Mouse (Mus musculus): ENCODE results near the gene Fam72a. TPM values are rescaled to one million over a fixed set of nuclear protein-coding genes. Genes with fewer than 3 reads are reported as not detected.
A peak's percentile ranks its signal among the peaks of the same experiment; 100 is the strongest.
"Not testable (repeated sequence)": the region's sequence is repeated elsewhere in the genome, so short reads cannot be mapped to it uniquely, and the experiment has no call there.

Gene Fam72a
- total RNA-seq, 2 experiments from 2014 or later = 1.4 TPM

DNA sequence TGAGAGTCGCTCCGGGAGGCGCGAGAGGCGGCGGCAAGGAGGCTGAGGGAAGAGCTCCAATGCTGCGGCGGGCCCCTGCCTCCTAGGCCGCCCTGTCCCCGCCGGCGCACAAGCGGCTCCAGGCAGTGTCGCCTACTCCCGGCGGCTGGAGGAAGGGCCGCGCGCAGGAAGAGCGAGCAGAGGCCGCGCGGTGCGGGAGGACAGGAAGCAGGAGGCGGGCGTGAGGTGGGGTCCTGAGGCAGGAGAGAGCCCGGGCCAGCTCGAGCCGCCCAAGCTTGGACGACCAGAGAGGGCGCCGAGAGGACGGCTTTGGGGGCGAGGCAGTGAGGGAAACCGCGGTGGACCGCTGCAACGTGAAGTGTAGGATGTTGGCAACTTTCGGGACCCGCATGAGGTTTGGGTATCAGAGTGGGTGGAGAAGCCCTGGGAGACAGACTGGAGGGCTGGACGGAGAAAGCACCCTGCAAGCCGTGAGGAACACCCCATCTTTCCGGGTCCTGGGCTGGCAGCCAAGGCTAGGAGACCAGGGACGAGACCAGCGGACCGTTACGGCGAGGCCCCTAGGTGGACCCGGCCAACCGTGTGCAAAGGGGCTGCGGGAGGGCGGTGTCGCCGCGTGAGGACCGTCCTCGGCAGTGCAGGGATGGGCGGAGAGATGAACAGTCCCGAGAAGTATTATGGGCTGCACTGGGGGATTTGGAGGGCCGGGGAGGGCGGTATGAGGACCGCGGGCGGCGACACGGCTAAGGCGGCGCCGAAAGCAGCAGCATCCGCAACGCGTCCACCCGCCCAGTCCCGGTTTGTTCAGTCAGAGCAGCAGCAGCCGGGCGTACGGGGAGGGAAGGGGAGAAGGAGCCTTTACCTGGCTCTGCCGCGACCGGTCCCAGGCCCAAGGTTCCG is 1.1 kb upstream of the Fam72a start:
- DNase-seq = peak in 1 of 2 experiments; percentile 71

DNA sequence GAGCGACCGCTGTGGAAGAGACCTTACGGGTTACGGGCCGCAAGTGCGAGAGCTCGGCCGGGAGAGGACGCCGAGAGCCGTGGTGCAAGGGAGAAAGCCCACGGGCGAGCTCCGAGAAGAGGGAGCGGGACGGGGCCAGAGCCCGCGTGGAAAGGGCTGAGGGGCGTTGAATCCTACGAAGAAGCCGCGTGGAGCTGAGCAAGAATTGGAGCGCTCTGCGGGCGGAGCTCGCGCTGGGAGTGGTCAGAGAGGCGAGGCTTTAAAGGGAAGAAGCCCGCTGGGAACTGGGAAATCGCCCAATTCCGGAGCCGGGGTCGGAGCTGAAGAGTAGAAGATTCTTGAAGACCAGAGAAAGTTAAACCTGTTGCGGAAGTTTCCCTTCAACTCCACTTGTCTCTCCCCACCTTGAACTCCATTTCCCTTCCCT is 391 bp downstream of the Fam72a start:
- DNase-seq = peak in 1 of 2 experiments; percentile 24

DNA sequence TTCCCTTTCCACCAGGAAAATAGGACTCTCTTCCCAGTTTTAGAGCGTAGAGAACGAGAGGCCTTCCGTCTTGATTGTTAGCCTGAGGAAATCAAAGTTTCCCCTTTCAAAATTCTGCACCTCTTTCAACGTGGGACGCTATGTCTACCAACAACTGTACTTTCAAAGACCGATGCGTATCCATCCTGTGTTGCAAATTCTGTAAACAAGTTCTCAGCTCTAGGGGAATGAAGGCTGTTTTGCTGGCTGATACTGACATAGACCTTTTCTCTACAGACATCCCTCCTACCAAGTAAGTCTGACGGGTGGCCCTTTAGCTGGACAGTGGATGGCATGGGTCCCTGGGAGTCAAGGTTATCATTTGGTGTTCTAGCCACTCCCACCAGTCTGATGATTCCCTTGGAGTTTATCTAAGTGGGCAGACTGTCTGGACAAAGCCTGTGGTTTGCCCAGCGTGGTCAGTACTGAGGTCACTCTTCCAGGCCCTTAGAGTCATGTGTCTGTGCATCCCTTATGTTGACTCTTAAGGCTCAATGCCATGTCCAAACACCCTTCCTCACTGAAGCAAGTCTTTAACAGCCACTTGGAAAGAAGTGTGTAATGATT is 961 bp downstream of the Fam72a start:
- no peak for DNase-seq

DNA sequence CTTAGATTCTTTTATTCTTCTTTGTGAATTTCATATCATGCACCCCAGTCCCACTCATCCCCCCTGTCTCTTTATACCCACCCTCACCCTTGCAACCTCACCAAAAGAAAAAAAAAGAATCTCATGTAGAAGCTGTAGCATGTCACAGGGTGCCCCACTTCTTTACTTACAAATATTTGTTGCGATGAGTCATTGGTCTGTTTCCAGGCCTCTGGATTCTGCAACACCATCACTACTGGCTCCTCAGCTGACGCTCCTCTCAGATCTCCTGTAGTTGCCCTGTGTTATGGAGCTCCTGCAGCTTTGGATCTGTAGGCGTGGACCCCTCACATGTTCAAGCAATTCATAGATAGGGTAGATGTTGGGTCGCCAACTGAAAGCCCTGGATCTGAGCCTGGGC is 12.1 kb downstream of the Fam72a start:
- DNase-seq = no peak

DNA sequence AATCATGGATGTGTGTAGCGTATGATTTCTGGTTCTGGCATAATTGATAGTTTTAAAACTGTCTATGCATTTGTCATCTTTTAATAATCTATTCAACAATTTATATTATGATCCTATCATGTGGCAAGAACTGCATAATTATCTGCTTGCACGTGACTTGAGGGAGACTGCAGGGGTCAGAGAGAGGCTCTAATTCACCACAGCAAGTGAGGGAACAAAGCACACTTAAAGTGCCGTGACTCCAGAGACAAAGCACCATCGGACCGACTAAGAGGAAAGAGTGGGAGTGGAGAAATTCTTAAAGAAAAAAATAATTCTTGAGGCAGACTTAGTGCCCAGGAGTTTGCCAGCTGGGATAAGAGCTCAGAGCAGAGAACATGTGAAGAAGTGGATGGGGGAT is 13.1 kb downstream of the Fam72a start:
- DNase-seq = no peak

DNA sequence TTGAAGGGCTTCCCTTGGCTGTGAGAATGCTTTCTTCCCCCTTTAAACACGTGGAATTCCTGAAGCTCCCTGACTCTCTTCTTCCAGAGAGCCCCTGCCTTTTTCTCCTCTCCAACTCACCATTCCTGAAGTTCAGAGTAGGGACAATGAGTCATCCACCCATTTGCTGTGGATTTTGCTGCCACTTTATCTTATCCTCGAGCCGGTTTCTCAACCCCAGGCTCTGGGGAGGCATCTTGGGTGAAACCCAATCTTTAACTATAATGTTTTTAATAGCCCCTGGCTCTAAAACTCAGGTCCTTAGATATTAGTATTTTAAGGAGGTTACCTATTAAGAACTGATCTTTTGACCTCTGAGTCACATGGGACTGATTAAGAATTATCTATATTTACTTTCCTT is 13.7 kb downstream of the Fam72a start:
- DNase-seq = no peak

DNA sequence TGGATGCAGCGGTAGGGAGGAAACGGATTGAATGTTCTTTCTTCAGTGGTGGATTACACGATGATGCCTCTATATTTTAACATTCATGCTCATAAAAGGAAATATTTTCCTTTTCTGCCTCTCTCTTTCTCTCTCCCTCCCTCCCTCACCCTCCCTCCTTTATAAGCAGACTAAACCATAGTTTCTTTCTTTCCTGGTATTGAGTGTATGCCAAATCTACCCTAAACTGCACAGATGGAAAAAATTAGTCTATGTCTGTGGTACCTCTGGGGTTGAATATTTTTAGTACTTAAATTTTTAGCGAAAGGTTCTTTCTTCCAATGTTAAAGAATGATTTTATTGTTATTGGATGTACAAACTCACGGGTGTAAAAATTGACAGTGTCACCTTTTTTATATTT is 14.2 kb downstream of the Fam72a start:
- DNase-seq = no peak

DNA sequence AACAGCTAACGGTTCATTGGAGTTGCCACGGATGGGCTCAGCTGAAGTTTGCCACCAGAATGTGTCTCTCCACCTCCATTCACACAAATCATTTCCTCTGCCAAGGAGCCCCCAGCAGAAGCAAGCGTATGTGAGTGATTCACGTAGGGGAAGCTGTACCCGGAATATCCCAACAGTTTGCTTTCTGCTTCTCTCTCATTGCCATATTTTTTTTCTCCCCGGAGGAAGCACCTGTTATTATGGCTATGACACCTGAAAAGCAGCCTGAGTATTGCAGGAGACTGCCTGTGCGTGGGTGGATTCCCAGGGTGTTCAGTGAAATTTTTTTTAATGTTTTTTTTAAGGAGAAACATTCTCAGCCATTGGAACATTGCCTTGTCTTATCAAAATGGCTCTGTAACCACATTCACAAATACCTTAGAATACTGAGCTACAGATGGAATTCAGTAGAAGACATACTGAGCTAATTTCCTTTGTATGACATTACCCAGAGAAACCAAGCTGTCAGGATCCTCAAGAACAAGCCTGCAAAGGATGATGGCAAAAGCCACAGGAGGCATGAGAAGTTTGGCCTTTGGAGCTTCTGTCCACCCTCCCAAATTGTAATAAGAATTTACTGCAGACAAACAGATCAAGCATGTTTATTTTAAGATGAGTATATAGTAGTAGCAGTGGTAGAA is 16.3 kb downstream of the Fam72a start:
- DNase-seq = peak in 1 of 2 experiments; percentile 32

DNA sequence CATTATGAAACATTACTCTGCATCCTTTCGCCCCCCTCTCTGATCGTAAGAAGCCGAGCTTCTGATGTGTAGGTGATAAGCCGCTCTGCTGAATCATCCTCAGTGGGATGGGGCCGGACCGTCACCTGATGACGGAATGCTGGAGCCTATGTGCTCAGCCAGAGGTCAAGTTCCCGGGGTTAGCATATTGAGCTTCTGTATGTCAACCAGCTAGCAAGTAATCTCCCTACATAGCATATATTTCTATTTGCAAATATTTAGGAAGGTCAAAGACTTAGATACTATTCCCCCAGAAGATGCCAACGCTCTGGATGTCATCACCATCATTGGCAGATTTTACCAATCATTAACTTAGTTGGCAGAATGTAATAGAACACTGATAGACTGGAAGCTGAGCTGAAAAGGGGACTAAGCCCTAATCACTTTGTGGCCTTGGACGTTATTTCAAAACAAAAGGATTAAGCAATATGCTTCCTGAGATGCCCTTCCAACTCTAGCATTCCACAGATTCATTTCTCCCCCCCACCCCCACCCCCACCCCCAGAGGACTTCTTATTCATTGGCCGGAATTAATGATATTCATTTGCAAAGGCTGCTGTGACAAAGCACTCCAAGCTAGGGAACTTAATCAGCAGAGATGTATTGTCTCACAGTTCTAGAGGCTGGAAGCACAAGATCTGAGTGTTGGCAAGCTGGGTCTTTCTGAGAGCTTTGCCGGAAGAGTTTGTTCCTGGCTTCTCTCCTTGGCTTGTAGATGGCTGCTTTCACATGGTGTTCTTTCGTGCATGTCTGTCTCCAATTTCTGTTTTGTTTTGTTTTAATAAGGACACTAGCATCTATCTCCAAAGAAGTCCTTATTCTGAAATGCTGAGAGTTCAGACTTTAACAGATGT is 19.3 kb downstream of the Fam72a start:
- DNase-seq = no peak

DNA sequence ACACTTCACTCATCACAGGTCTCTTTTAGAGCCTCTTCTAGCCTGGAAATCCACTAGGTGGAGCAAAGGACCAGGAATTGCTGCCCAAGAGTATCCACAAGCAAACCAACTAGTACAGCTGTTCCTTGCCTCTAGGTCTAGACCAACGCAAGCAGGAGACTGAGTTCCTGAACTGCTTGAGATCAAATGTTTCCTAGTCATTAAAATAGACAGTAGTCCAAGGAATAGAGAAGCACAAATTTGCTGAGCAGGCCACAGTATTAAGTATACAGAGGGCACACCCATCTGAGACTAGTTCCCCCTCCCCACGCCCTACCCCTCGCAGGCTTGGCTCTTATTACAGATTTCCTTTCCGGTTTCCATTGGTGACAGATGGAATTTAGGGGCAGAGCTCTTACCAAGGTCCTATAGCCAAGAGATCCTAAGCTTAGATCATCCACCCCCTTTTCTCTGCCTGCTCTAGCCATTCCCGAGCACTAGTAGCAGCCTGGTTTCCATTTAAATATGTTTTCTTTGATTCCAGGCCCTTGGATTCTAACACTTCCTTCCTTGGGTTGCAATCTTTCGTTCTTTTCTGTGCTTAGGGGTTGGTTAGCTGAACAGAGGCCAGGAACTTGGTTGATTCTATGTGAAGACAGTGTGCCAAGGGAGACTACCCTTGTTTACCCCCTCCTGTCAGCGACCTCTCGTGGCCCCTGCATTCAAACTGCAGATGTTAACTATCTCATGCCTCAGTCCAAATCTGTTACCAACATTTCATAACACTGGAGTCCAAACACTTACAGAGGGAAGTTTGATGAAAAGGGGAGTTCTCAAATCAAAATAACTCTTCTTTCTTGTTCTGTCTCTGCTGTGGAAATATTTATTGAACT is 21.0 kb downstream of the Fam72a start:
- peak; percentile 17 to 48 for DNase-seq

DNA sequence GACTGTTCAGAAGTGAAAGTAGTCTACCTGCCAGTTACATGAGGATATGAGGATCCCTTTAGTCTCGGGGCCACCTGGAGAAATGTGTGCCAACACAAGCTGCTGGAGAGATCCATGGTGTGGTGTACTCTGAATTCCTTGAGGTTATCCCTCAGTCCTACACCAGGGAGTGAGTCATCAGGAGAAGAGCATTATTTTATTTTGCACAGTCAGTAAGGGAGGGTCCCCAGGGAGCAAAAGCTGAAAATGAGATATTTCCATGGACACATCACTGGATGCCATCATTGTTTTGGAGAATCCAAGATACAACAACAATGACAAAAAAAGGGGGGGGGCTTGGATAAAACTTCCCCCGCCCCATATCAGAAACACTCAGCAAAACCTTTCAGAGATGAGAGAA is 24.3 kb downstream of the Fam72a start:
- DNase-seq = no peak

DNA sequence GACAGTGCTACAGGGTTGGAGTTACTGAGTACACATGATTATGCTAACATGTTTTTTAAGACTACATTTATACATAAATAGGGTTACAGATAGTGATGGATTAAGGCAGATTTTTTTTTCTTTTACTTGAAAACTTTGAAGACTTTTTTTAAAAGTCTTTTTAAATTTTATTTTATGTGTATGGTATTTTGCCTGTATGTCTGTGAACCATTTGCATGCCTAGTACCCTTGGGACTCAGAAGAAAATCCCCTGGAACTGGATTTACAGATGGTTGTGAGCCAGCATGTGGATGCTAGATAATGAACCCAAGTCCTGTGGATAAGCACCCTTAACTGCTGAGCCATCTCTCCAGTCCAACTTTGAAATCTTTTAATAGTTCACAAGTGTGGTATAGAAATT is 25.7 kb downstream of the Fam72a start:
- DNase-seq = no peak

DNA sequence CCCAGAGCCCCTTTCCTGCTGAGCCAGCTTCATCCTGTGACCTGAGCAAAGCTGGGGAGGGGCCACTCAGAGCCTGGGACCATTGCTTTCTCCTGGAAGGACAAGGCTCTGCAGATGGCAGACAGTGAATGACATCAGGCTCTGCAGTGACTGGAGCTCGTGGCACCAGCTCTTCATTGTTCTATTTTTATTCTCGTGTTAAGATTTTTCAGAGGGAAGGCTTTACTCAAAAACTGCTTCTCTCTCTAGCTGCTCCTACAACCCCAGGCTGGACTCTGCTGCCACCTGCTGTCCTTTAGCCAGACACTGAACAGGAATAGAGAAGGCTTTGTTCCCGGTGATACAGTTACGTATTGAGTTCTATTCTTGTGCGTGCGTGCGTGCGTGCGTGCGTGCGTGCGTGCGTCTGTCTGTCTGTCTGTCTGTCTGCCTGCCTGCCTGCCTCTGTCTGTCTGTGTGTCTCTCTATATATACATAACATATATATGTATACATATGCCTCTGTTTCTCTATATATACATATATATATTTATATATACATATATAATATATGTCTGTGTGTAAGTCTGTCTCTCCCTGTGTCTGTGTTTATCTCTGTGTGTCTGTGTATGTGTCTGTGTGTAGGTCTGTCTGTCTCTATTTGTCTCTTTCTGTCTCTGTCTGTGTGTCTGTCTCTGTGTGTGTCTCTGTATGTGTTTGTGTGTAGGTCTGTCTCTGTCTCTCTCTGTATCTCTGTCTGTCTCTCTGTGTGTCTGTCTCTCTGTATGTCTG is 27.5 kb downstream of the Fam72a start:
- DNase-seq = peak; percentile 70 to 72

DNA sequence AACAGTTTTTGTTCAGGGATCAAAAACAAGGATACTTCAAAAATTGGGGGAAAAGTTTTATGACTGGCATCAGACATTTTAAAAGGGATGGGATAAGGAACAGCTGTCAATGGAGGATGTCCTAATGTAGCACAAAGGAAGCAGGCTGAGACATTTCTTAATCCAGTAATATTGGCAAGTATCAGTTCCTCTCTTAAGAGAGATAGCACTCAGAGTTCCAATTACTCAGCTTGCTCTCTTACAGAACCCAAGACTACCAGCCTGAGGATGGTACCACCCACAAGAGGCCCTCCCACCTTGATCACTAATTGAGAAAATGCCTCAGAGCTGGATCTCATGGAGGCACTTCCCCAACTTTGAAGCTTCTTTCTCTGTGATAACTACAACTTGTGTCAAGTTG is 32.8 kb downstream of the Fam72a start:
- no peak for DNase-seq

DNA sequence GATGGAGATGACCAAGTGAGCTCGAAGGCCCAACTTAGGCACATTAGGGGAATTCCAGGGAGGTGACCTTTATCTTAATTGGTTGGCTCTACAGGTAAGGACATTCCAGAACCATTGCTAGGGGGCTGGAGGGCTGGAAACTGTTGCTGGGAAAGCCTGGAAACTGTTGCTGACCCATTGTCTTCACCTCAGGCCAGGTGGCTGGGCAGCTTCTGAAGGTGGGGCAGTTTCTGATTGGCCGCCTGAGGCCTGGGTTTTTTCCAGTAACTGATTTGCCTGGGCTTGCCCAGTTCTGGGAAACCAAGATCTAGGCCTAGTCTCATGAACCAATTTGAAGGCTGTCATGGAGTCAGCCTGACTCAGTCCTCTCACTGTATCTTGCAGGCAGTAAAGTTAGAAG is 34.4 kb downstream of the Fam72a start:
- DNase-seq = no peak

DNA sequence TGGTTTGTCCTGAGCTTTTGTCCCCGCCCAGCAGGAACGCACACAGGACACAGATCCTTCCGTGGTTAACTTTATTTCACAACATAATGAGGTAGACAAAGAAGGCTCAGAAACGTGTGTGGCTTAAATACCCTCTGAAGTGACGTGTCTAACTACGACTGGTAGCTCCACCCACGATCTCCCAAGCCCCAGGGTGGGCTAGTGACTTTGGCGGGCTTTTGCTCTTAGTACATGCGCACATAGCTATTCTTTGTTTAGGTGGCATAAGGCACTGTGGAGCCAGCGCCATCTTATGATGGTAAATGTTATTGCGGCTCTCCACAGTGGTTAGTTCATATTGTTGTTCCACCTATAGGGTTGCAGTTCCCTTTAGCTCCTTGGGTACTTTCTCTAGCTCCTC is 38.4 kb downstream of the Fam72a start:
- DNase-seq = not testable (repeated sequence)

DNA sequence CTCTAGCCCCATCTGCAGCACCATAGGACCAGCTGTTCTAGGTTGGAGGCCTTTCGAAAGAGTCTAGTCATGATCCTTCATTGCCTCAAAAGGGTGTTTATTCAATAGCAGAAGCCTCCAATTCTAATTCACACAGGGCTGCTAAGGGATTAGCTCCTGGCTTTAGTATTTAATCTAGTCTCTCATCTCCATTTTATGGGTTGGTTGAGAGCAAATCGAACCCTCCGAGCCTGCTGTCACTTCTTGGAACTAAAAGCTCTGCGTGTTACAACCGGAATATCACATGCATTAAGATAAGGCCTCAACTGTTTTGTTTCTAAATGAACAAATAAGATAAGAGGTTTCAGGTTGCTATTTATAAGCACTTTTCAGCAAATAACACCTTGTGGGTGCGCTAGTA is 42.0 kb downstream of the Fam72a start:
- DNase-seq = no peak

DNA sequence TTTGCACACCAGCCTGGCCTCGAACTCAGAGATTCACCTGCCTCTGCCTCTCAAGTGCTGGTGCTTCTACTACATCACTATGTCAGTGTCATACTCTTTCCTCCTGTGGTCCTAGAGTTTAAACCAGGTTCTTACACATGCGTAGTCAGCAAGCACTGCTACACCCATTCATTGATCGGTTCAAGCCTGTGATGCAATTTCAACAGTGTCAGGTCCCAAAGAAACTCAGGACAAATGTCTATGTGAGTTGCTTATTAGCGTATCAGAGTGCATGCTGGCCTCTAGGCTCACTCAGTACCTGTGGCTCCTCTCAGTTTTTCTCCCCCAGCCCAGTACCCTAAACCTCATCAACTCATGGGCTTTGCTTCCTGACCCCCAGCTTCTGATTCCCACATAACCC is 42.7 kb downstream of the Fam72a start:
- no peak for DNase-seq

DNA sequence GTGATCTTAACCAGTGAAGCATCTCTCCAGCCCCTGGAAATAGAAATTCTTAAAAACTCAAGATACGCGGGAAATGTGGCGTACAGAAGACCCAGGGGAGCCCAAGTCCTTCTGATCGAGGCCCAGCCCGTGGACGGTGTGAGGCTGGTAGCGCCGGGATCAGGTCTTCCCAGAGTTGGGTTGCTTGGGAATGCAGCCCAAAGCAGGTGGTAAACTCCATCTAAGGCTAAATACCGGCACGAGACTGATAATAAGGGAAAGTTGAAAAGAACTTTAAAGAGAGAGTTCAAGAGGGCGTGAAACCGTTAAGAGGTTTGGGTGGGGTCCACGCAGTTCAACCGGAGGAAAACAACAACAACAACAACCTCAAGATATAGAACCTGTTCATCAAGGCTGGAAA is 46.0 kb downstream of the Fam72a start:
- no peak for DNase-seq

DNA sequence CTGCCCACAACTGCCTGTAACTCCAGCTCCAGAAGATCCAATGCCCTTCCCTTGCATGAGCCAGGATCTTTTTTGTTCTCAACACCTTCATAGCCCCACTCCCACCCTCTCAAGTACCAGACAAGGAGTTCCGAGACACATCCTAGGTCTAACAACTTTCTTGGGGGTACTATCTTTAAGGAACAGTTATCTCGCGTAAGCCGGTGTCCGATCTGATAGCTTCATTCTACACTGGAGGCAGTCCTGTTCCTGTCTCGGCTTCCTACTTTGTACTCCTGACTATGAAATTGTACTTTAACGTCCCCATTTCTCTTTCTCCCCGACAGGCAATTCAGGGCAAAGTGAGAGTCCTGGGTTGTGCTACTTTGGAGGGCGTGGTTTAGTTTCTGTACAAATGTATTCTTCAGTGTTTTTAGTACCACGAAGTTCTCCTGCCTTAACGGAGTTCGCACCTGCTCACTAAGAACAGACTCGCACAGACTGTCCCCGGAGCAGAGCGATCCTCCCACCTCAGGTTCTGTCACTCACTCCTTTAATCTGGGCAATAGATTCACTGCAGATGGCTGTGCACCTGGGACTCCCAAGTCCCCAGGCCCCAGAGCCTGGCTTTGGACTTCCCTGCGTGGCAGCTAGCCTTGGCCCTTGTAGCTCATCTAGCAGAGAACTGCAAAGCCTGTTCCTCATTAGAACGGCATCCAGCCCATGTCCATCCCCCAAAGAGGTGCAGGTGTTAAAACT is 51.4 kb downstream of the Fam72a start:
- DNase-seq = peak in 1 of 2 experiments; percentile 17
